In genomic region chr7:54845875-54846691, GRCm38 (mm10) we compare ENCODE assay signal across 13 mouse cellular contexts. TPM values are rescaled to one million over a fixed set of nuclear protein-coding genes. Genes with fewer than 3 reads are reported as not detected.
A peak's percentile ranks its signal among the peaks of the same experiment; 100 is the strongest.
DNase-seq lines count a peak whose midpoint lies in the region; ATAC-seq and TF ChIP-seq lines count a peak whose summit lies in the region.
"Had no signal": no experiment of that assay in that cellular context is flagged by ENCODE, and none has a peak within 500 bp of the region (broad histone marks: within the 10 kb centered on the region; RNA-seq: fewer than 3 reads in every experiment).

No protein-coding gene starts in this region.

- H3K9me3 ChIP-seq in liver, embryonic 12.5 days (replicated peaks): no peaks in the 10 kb centered on the region

- H3K4me3 ChIP-seq in liver, adult 2 months (ENCODE audit: insufficient read depth, low read depth, low read length): no peak overlapping the region
- no peak overlapping the region for H3K4me3 ChIP-seq in liver, embryonic 12.5 days
- H3K4me3 ChIP-seq: erythroblast, embryonic 14.5 days had no signal

- no peak for TF ChIP-seq CTCF in liver, adult 2 months (IDR thresholded peaks at IDR 0.05; ENCODE audit: low read depth, low read length)

- no peak for ATAC-seq in liver, embryonic 12.5 days

- no peaks in the 10 kb centered on the region for H3K36me3 ChIP-seq in liver, adult 2 months (ENCODE audit: control insufficient read depth, insufficient read depth, low read length)
- no peaks in the 10 kb centered on the region for H3K36me3 ChIP-seq in liver, embryonic 12.5 days

- H3K4me1 ChIP-seq in liver, adult 2 months (ENCODE audit: control insufficient read depth, insufficient read depth, low read length): no peaks in the 10 kb centered on the region
- H3K4me1 ChIP-seq in liver, embryonic 12.5 days: no peaks in the 10 kb centered on the region

- H3K27me3 ChIP-seq in liver, adult 2 months (ENCODE audit: control insufficient read depth, insufficient read depth, low read length): no peaks in the 10 kb centered on the region
- H3K27me3 ChIP-seq in liver, embryonic 12.5 days (replicated peaks): no peaks in the 10 kb centered on the region

- no peak overlapping the region for H3K4me2 ChIP-seq in liver, embryonic 12.5 days

- no peak overlapping the region for H3K9ac ChIP-seq in liver, adult 2 months (ENCODE audit: low read depth, low read length)
- H3K9ac ChIP-seq in liver, embryonic 12.5 days: no peak overlapping the region

- peak; percentile 8 for DNase-seq in cerebellum, adult 9-10 months
- DNase-seq in cerebellum, adult 9-11 months: no peak
- DNase-seq in liver, adult 2 months (ENCODE audit: extremely low read depth, low read depth, low spot score): peak; percentile 9
- peak; percentile 21 for DNase-seq in forelimb bud, embryonic 11.5 days (ENCODE audit: low read depth, low spot score)
- peak; percentile 64 for DNase-seq in retina, embryonic 14.5 days (ENCODE audit: low spot score)
- no peak for DNase-seq in right cerebral cortex, postnatal 14 days
- DNase-seq in right cerebral cortex, postnatal 36 days (ENCODE audit: low spot score in 2 of 2): no peak
- DNase-seq: adrenal gland, postnatal 25 days; B cell, adult 2 months; thymus, adult 18-20 months had no signal

- TF ChIP-seq POLR2A in liver, adult 2 months (IDR thresholded peaks at IDR 0.05; ENCODE audit: extremely low read depth, insufficient read depth, low read length): no peak

- WGBS in liver, adult 2 months: 86% methylated on average over 8 of the region's 8 CpGs
- 77% methylated on average over 8 of the region's 8 CpGs for WGBS in liver, embryonic 12.5 days (ENCODE audit: insufficient replicate concordance)

- no peak overlapping the region for H3K27ac ChIP-seq in liver, adult 2 months (replicated peaks; ENCODE audit: insufficient read depth, low read depth, low read length)
- H3K27ac ChIP-seq in liver, embryonic 12.5 days: no peak overlapping the region

- no peaks in the 10 kb centered on the region for H3K79me2 ChIP-seq in liver, adult 2 months (ENCODE audit: control insufficient read depth, insufficient read depth, low read length)

RNA-seq across cellular contexts. Expression of gene Luzp2, which starts 10.8 kb away (rescaled TPM):
- 0.07 TPM in 1 of 2 replicates, not detected in the other for total RNA-seq in liver, adult 2 months (2014; rRNA removed)
- not detected in 2 replicates for polyA plus RNA-seq in liver, adult 2 months (2012; rRNA removed)
- 0.02 TPM in 1 of 2 replicates, not detected in the other for polyA plus RNA-seq in liver, embryonic 12.5 days (2016; fragmentation: Nextera tagmentation; extraction: Ambion mirVana)
- polyA plus RNA-seq: erythroblast, embryonic 14.5 days; liver, embryonic 16.5 days had no signal

Comparison
In these comparisons a context has a peak if more than half of its experiments do, and no peak if none do; other contexts are left out.
1. DNase-seq: peak in cerebellum, adult 9-10 months (single experiment), liver, adult 2 months (single experiment), forelimb bud, embryonic 11.5 days (single experiment) and retina, embryonic 14.5 days (single experiment); none in cerebellum, adult 9-11 months (single experiment), right cerebral cortex, postnatal 14 days (single experiment) and right cerebral cortex, postnatal 36 days (0 of 2).